Mouse (Mus musculus): ENCODE measurements around the gene Svop.

Svop gene

GRCm38 (mm10) chr5:114102807-114103206 is 11.4 kb upstream of the Svop start:
- no peak for DNase-seq (ENCODE audit: low spot score)

DNA sequence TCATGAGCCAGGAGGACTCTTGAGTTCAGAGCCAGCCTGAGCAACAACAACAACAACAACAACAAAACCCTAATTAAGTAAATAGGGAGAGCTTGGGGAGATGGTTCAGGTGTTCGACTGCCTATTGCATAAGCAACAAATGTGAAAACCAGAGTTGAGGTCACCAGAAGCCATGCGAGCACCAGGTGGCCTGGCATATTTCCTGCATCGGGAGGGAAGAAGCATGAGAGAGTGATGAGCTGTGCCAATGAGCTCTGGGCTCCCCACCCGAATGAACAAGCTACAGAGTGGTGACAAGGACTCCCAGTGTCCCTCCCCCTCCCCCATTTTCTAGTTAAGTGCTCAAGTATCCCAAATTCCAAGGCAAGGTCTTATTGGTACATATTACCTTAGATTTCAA is 10.5 kb upstream of the Svop start:
- no peak for DNase-seq (ENCODE audit: low spot score)

GRCm38 (mm10) chr5:114100390-114101099 is 9.2 kb upstream of the Svop start:
- DNase-seq (ENCODE audit: low spot score): no peak

DNA sequence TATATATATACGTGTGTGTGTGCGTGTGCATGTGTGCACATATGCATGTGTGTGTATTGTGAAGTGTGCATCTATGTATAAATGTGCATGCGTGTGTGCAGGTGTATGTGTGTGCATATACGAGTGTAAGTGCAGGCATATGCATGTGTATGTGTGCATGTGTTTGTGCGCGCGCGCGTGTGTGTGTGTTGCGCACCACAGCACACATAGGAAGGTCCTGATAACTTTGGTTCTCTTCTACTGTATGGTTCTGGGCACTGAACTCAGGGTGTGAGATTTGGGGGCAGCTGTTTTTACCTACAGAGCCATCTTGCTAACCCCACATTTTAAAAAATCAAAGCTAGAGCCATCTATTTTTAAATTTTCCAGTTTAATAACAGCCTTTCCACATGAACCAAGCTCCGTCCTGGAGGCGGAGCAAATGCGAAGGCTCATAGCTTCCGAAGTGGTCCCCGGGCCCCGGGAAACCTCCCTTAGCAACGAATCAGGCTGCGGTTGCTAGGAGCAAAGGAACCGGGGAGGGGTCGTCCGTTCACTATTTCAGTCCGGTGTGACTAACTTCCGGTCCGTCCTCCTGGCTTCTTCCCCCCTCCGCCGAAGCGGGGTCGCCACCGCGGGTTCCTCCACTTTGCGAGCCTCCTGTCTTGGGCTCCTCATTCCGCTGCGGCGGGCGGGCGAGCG is 8.5 kb upstream of the Svop start:
- peak; percentile 90 for DNase-seq (ENCODE audit: low spot score)

DNA sequence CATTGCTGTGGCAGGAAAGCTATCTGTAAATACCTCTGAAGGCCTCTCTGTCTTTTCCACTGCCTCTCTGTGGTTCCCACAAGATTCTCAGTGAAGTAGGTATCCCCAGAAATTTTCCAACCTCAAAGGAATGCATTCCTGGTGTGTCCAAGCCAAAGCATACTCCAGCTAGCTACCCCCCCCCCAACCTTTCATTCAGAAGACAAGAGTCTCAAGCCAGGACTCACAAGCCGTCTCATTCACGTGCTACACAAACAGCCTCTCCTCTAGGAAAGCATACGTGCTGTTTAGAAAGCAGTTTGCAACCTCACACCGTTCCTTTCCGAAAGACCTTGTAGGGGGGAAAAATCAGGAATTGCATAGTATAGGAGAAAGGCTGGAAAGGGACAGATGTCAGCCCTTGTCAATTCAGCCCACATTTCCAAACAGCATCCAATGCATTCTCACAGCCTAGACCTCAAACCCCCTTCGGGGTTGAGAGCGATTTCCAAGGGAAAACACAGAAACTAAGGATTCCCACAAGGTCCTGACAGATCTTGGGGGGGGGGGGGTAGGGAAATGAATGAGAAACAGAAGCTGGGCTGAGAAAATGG is 853 bp downstream of the Svop start:
- no peak for DNase-seq (ENCODE audit: low spot score)

DNA sequence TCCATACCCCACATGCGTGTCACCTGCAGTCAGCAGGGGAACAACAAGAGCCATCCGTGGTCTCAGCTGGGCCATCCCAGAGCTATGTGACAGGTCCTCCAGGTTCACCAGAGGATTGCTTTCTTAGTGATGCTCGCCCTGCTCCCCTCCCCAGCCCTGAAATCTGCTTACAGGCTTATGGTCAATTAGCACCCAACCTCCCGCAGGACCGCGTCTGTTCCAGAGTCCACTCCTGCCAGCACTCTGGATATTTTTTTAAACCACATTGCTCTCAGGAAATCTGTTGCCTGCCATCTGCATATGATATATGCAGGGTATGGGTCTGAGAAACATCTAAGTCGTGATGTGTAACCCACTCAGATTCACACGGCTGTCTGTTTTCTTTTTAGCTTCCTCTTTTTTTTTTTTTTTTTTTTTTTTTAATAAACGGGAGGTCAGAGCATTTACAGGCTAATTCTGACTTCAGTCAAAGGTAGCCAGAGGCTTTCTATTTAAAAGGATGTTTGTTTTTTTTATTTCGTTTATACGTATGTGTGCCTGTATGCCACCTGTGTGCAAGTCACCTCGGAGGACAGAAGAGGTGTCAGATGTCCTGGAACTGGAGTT is 3.4 kb downstream of the Svop start:
- no peak for DNase-seq (ENCODE audit: low spot score)

DNA sequence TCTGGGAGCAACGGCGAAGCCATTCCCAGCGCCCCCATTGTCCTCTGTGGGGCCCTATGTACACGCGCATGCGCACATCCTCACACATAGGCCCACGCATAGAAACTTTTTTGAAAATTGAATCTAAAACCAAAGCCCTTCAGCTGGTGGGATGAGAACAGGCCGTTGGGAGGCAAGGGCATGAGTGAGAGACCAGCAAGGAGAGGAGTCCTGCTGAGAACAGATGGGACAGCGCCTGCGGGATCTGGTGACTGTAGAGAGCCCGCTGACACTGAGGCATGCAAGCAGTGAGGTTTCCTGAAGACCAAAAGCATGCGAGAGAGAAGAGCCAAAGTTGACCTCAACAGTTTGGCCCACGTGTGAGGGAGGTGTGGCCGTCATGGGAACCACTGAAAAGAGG is 5.9 kb downstream of the Svop start:
- no peak for DNase-seq (ENCODE audit: low spot score)

DNA sequence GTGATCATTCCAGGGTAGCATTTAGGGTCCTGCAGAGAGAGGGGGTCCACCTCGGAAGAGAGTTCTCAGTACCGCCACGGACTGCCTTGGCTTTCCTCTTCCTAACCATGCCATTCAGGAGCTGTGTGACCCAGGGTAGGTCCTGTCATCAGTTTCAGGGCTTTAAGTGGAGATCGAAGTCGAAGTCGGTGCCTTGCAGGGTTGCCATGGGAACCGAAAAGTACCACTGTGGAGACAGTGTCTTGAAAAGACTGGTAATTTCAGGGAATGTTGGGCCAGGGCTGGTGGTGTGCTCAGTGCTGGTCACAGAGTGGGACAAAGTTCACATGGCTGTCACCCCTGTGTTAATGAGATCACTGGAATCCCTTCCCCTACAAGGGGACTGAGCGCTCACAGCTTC is 14.4 kb downstream of the Svop start:
- no peak for DNase-seq (ENCODE audit: low spot score)

GRCm38 (mm10) chr5:114072262-114072661 is 19.1 kb downstream of the Svop start:
- DNase-seq (ENCODE audit: low spot score): no peak

- DNase-seq (ENCODE audit: low spot score): no peak
Observed at GRCm38 (mm10) chr5:114070858-114071257, 20.5 kb downstream of the Svop start.

DNA sequence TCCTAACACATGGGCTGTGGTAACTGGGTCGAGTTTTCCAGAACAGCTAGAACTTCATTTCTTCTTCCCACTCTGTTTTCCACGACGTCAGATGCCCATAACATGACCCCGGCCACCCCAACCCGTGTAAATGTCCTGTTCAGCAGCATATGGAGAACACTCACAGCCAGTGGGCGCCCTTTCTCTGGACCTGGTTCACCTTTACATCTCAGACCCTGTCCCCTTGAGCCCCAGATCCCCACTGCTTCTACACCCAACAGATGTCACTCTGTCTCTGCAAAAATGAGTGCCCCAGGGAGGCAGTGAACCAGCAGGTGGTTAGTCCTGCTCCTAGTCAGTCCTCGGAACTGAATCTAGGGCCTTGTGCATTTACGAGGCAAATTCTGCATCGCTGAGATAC is 23.4 kb downstream of the Svop start:
- no peak for DNase-seq (ENCODE audit: low spot score)

DNA sequence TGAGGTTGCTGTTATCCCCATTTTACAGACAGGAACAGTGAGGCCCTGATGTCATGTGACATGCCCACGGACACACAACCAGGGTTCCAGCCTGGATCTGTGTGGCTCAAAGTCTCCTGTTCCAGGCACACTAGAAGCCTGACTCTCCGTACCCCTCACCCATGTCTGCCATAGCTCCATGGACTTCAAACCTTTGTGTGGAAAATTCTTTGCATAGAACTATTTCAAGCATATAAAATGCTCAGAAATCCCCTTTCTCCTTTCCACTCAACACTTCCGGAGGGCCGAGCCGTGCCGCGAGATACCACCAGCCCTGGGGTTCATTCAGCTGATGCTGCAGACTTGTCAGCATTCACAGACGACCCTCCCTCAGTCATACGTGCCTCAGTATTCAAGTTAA is 23.8 kb downstream of the Svop start:
- no peak for DNase-seq (ENCODE audit: low spot score)

DNA sequence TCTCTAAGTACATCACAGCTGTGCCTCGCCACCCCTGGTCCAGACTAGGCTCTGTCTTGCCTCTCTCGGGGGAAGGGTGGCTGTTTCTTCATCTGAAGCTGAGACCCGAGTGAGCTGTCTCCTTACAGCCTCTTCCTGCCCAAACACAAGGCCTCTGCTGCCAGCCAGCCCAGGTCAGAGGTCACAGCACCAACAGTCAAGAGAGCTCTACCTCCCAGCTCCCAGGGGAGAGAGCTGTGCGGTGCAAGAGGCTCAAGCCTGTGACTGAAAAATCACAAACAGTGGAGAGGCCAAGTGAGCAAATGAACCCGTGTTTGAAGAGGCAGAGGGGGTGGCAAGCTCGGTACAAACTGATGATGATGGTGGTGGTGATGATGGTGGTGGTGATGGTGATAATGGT is 24.8 kb downstream of the Svop start:
- DNase-seq (ENCODE audit: low spot score): no peak

DNA sequence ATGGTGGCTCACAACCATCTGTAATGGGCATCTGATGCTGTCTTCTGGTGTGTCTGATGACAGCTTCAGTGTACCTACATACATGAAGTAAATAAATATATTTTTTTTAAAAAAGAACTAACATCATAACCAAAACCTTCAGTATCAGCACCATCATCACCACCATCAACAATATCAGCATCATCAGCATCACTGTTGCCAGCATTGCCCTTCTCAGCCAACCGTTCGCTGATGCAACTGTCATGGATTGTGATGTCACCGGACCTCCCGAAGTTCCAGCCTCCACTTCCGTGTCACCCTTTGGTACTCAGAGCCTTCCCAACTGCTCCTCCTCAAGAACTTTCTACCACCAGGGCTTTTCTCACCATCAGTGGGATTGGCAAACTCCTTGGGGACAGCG is 26.2 kb downstream of the Svop start, which contains the start of gene Usp30:
TSS of gene Usp30 (plus strand) at position 301 of the 400 bp plus-strand sequence.
- DNase-seq (ENCODE audit: low spot score): no peak

GRCm38 (mm10) chr5:114063958-114064357 is 27.4 kb downstream of the Svop start:
- DNase-seq (ENCODE audit: low spot score): no peak

DNA sequence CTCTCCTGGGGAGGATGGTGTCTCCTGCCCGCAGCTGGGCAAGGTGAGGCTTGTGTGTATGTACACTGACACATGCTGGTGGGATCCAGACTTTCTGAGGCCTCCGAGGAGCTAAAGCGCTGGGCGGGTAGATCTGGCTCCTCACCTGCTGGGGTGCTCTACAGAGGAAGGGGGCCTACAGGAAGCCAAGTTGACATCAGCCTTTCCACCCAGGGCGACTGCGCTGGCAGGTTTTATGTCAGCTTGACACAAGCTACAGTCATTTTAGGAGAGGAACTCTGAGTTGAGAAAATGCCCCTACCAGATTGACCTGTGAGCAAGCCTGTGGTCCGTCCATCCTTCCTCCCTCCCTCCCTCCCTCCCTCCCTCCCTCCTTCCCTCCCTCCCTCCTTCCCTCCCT is 29.7 kb downstream of the Svop start:
- DNase-seq (ENCODE audit: low spot score): no peak

DNA sequence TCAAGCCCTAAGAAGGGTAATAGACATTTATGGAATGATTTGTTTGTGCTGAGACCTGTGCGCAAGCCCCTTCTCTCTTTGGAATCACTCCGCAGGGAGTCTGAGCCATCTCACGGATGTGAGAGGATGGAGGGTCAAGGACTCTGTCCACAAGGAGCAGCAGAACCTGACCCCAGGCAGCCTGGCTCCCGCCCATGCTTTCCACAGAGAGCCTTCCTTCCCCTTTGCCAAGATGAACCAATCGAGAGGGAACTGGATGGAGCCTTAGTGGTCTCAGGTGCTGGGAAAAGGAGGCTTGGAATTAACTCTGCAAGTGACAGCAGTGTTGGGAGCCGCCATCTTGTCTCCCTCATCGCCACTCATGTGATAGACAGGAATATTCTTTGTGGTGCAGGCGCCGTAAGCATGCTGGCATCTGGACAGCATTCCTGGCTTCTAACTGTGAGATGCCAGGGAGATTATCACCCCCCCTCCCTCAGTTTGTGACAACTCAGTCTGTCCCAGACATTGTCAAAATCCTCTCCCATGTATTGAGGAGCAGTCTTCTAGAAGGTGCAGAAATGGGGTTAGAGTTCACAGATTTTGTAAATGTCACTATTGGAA is 34.1 kb downstream of the Svop start:
- no peak for DNase-seq (ENCODE audit: low spot score)

DNA sequence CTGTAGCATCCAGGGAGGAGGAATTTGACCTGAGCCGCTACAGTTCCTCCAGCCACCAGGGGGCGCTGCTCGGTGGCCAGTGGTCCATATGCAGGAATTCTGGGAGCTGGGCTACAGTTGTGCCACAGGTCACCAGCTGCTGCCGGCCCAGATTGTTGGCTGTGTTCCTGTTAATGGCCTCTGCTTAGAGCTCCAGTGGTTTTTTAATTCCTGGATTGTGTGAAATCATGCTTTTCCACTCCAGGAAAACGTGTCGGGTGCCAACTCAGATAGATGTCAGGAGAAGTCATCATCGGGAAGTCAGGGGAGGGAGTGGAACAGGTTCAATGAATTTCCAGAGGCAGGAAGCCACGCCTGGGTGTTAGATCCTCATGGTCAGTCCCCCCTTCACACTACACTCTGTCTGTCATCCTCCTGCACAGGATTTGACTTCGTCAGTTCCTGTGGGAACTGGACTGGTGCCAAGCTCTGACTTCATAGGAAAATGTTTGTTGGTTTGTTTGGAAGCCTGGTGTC is 39.1 kb downstream of the Svop start:
- peak; percentile 37 for DNase-seq (ENCODE audit: low spot score)

GRCm38 (mm10) chr5:114048731-114049308 is 42.5 kb downstream of the Svop start:
- DNase-seq (ENCODE audit: low spot score): no peak

DNA sequence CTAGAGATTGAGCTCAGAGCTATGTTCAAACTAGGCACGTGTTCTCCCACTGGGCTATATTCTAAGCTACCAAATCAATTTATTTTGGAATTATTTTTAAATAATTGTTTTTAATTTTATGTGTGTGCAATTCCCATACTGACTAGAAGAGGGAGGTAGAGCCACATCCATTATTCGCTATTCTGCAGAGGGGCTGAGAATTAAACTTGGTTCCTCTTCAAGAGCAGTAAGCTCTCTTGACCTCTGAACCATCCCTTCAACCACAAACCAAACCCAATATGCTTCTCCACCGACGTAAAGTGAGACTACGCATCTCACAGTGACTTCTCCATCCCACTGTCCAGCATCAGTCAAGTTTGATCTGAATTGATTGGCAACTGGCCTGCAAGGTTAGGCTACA is 44.2 kb downstream of the Svop start:
- DNase-seq (ENCODE audit: low spot score): no peak

GRCm38 (mm10) chr5:114046604-114047003 is 44.8 kb downstream of the Svop start:
- no peak for DNase-seq (ENCODE audit: low spot score)

DNA sequence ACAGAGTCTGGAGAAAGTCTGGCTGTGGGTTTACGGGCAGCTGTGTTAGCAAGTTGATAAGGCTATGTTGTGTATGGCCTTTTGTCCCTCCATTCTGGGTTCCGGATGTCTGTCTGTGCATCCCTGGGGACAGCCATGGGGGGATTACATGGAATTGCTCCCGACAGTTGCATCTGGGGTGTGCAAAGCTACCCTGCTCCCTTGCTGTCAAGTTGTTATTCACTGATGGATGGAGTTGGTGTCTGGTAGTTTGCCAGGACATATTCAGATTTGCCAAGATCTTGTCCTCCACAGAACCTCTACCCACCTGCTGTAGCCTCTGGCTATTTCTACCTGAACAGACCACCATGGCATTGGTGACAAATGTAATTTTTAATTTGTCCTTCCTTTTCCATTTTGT is 45.2 kb downstream of the Svop start:
- DNase-seq (ENCODE audit: low spot score): no peak

All from yolk sac, embryonic 10.5 days (tissue).